Mouse (Mus musculus) heart, postnatal 25 days (tissue): Measurements from ENCODE around the gene Zfp781. TPM values are rescaled to one million over a fixed set of nuclear protein-coding genes. Genes with fewer than 3 reads are reported as not detected.
"Not testable (repeated sequence)": the region's sequence is repeated elsewhere in the genome, so short reads cannot be mapped to it uniquely, and the experiment has no call there.

Source experiments
- DNase-seq: peaks from one replicate; pipeline ENCODE4 v3.0.0; 2022; ENCODE audit warnings: low spot score
- intact Hi-C: fragments of 180-260 bp; cut with DNase I; formaldehyde crosslinking; loops from one replicate; pipeline ENCODE4 v1.15.1; 2025
- total RNA-seq, 2 experiments: library from RNA; stranded (reverse); gene quantifications; 2 replicates each; pipeline ENCODE4 v1.2.3; 2021

Zfp781 gene
- 1 to 10 TPM in 1 of 2 experiments, under 1 TPM in 1; 0.75 to 1.3 TPM for total RNA-seq

GRCm38 (mm10) chr10:81929842-81930743 lies at the start of gene Zfp781:
Gene Zfp781 (minus strand): TSS chr10:81930480.
- intact Hi-C loops, DNase-seq: not testable (repeated sequence)

GRCm38 (mm10) chr10:81978365-81979003 lies 48.2 kb upstream of the Zfp781 start:
- intact Hi-C loops: not testable (repeated sequence)
- DNase-seq: peak; percentile 2

GRCm38 (mm10) chr10:81930744-81931118 lies 451 bp upstream of the Zfp781 start:
- intact Hi-C loops, DNase-seq: not testable (repeated sequence)

- intact Hi-C loops, DNase-seq: not testable (repeated sequence)
Measured at GRCm38 (mm10) chr10:81863409-81864407, 66.6 kb downstream of the Zfp781 start, which contains the start of gene Gm32687. Gene Gm32687 (plus strand): TSS chr10:81863934.

Other genes with a start within 250 kb of the Zfp781 start
- 1 to 10 TPM; 3.7 to 6.5 TPM for gene Zfp433, start 225.7 kb downstream of the Zfp781 start, total RNA-seq
- gene Gm3055, start 159.3 kb downstream of the Zfp781 start, total RNA-seq: 1 to 10 TPM; 2.1 to 3.0 TPM
- 1 to 10 TPM; 1.2 to 1.7 TPM for gene Gm4767, start 118.3 kb downstream of the Zfp781 start, total RNA-seq
- gene Gm32687, start 66.5 kb downstream of the Zfp781 start, total RNA-seq: 1 to 10 TPM; 1.0 to 1.9 TPM
- 1 to 10 TPM; 4.2 to 6.2 TPM for gene Zfp873, start 117.6 kb upstream of the Zfp781 start, total RNA-seq
- 1 to 10 TPM; 2.4 to 3.4 TPM for gene BC024063, start 152.9 kb upstream of the Zfp781 start, total RNA-seq
- 1 to 10 TPM; 2.7 to 3.2 TPM for gene AU041133, start 197.5 kb upstream of the Zfp781 start, total RNA-seq